Mouse (Mus musculus): ENCODE measurements at regions not wholly inside any gene's neighbourhood (a gene's known extent, or its start where the extent isn't known, plus 50 kb on each side); places are given as distances from the start of the nearest gene placed in this dataset.

- TF ChIP-seq CTCF (IDR thresholded peaks at IDR 0.05; ENCODE audit: low read depth, low read length) (peak; percentile 11), EP300 (IDR thresholded peaks at IDR 0.05; ENCODE audit: insufficient read depth, low read depth, low read length) (no peak), POLR2A (IDR thresholded peaks at IDR 0.05; ENCODE audit: insufficient read depth, low read length) (no peak)
These were observed 87.9 kb upstream of the Rnf219 start for GRCm38 (mm10) chr14:104610378-104610777.
